Mouse (Mus musculus) left cerebral cortex, postnatal 4 days (tissue): ENCODE data around the gene Lrrc4. TPM values are rescaled to one million over a fixed set of nuclear protein-coding genes. Genes with fewer than 3 reads are reported as not detected.
A peak's percentile ranks its signal among the peaks of the same experiment; 100 is the strongest.

ENCODE experiments used
- DNase-seq: peaks from one replicate; pipeline ENCODE4 v3.0.0-alpha.2; 2022
- intact Hi-C: fragments of 180-260 bp; cut with DNase I; formaldehyde crosslinking; loops from one replicate; pipeline ENCODE4 v1.15.1; 2025
- total RNA-seq, 2 experiments: library from RNA; stranded (reverse); gene quantifications; 2 replicates each; pipeline ENCODE4 v1.2.3; 2021

The Lrrc4 gene
- total RNA-seq, 2 experiments from 2014 or later, result 46.2 to 46.7 TPM

- intact Hi-C loops, result no loop called here
- no peak for DNase-seq
Observed at GRCm38 (mm10) chr6:28856789-28857188, 25.2 kb upstream of the Lrrc4 start.

- intact Hi-C loops, result no loop called here
- no peak for DNase-seq
Observed at GRCm38 (mm10) chr6:28855442-28855841, 23.9 kb upstream of the Lrrc4 start.

GRCm38 (mm10) chr6:28854598-28854997 is 23.1 kb upstream of the Lrrc4 start:
- DNase-seq, result no peak

GRCm38 (mm10) chr6:28853654-28854053 is 22.1 kb upstream of the Lrrc4 start:
- DNase-seq, result no peak
- intact Hi-C loops, result no loop called here

More at GRCm38 (mm10) chr6:28854598-28854997, 23.1 kb upstream of the Lrrc4 start:
- intact Hi-C loops, result no loop called here

GRCm38 (mm10) chr6:28853164-28853563 is 21.6 kb upstream of the Lrrc4 start:
- peak; percentile 47 for DNase-seq

GRCm38 (mm10) chr6:28852342-28852741 is 20.8 kb upstream of the Lrrc4 start:
- intact Hi-C loops, result no loop called here
- DNase-seq, result no peak

More at GRCm38 (mm10) chr6:28853164-28853563, 21.6 kb upstream of the Lrrc4 start:
- intact Hi-C loops, result no loop called here

- intact Hi-C loops, result no loop called here
- DNase-seq, result no peak
Observed at GRCm38 (mm10) chr6:28850326-28850900, 18.9 kb upstream of the Lrrc4 start.

- intact Hi-C loops, result no loop called here
- DNase-seq, result no peak
Observed at GRCm38 (mm10) chr6:28849317-28849716, 17.8 kb upstream of the Lrrc4 start.

- DNase-seq, result no peak
- intact Hi-C loops, result no loop called here
Observed at GRCm38 (mm10) chr6:28848891-28849290, 17.3 kb upstream of the Lrrc4 start.

- no peak for DNase-seq
- intact Hi-C loops, result no loop called here
Observed at GRCm38 (mm10) chr6:28848285-28848794, 16.8 kb upstream of the Lrrc4 start.

- DNase-seq, result no peak
- intact Hi-C loops, result no loop called here
Observed at GRCm38 (mm10) chr6:28847616-28848015, 16.1 kb upstream of the Lrrc4 start.

GRCm38 (mm10) chr6:28845610-28846009 is 14.1 kb upstream of the Lrrc4 start:
- no peak for DNase-seq
- intact Hi-C loops, result no loop called here

- intact Hi-C loops, result no loop called here
- peak; percentile 80 for DNase-seq
Observed at GRCm38 (mm10) chr6:28842375-28843276, 11.1 kb upstream of the Lrrc4 start.

- intact Hi-C loops, result no loop called here
- DNase-seq, result no peak
Observed at GRCm38 (mm10) chr6:28841569-28841968, 10.0 kb upstream of the Lrrc4 start.

GRCm38 (mm10) chr6:28836600-28836999 is 5.1 kb upstream of the Lrrc4 start:
- intact Hi-C loops, result loop anchor here (10.0 kb wide), 1 partner anchor 308 kb away; no protein-coding TSS in a partner anchor
- no peak for DNase-seq

GRCm38 (mm10) chr6:28834046-28834445 is 2.5 kb upstream of the Lrrc4 start:
- DNase-seq, result no peak
- intact Hi-C loops, result loop anchor here (5.0 to 10.0 kb wide), 2 partner anchors 188 to 311 kb away; no protein-coding TSS in a partner anchor

GRCm38 (mm10) chr6:28833380-28833822 is 1.9 kb upstream of the Lrrc4 start:
- intact Hi-C loops, result loop anchor here (2.0 to 10.0 kb wide), 3 partner anchors 189 to 311 kb away; no protein-coding TSS in a partner anchor
- DNase-seq, result peak; percentile 60

- intact Hi-C loops, result loop anchor here (2.0 to 10.0 kb wide), 3 partner anchors 189 to 312 kb away; no protein-coding TSS in a partner anchor
- peak; percentile 58 for DNase-seq
Observed at GRCm38 (mm10) chr6:28832751-28833291, 1.3 kb upstream of the Lrrc4 start.

- DNase-seq, result peak; percentile 52
- intact Hi-C loops, result loop anchor here (2.0 to 10.0 kb wide), 3 partner anchors 190 to 313 kb away; no protein-coding TSS in a partner anchor
Observed at GRCm38 (mm10) chr6:28831854-28832750, 555 bp upstream of the Lrrc4 start.

- intact Hi-C loops, result loop anchor here (5.0 to 10.0 kb wide), 2 partner anchors 192 to 314 kb away; no protein-coding TSS in a partner anchor
- DNase-seq, result no peak
Observed at GRCm38 (mm10) chr6:28830306-28830705, 1.2 kb downstream of the Lrrc4 start.
